Mouse (Mus musculus) hindbrain, embryonic 12.5 days (tissue): ENCODE measurements around the gene Vmac. TPM values are rescaled to one million over a fixed set of nuclear protein-coding genes. Genes with fewer than 3 reads are reported as not detected.

Source experiments
- ATAC-seq: fragments of 200-750 bp; cut with Nextera tagmentation; 2 replicates; pipeline ENCODE4 v1.8.0; 2017; ENCODE audit warnings: moderate TSS enrichment; ENCODE audit not compliant: low FRiP score
- H3K27ac ChIP-seq: fragments of 300-500 bp; sonication (generic); 2 replicates; pipeline ENCODE4 v1.5.1; 2016; ENCODE audit warnings: mild to moderate bottlenecking
- H3K27me3 ChIP-seq: fragments of 300-500 bp; sonication (generic); 2 replicates; pipeline ENCODE4 v1.6.1; 2016; ENCODE audit warnings: mild to moderate bottlenecking
- H3K36me3 ChIP-seq: fragments of 300-500 bp; sonication (generic); 2 replicates; pipeline ENCODE4 v1.6.1; 2016; ENCODE audit warnings: mild to moderate bottlenecking
- H3K4me1 ChIP-seq: fragments of 300-500 bp; sonication (generic); 2 replicates; pipeline ENCODE4 v1.6.1; 2016
- H3K4me2 ChIP-seq: fragments of 300-500 bp; sonication (generic); replicated peaks from 2 replicates; pipeline ENCODE4 v1.6.1; 2016; ENCODE audit warnings: mild to moderate bottlenecking
- H3K4me3 ChIP-seq: fragments of 300-500 bp; sonication (generic); 2 replicates; pipeline ENCODE4 v1.5.1; 2016; ENCODE audit warnings: mild to moderate bottlenecking
- H3K9ac ChIP-seq: fragments of 300-500 bp; sonication (generic); 2 replicates; pipeline ENCODE4 v1.6.1; 2016; ENCODE audit warnings: mild to moderate bottlenecking, moderate library complexity
- H3K9me3 ChIP-seq: fragments of 300-500 bp; sonication (generic); replicated peaks from 2 replicates; pipeline ENCODE4 v1.6.1; 2016; ENCODE audit warnings: mild to moderate bottlenecking
- WGBS: fragments of 180-500 bp; shearing (Covaris S2); methylation state at CpG from one replicate; pipeline ENCODE4 v1.1.7; 2016; 5-methylcytosine and 5-hydroxymethylcytosine counted together
- polyA plus RNA-seq: library from polyadenylated mRNA; unstranded; fragments of >200 nt; fragmentation: Nextera tagmentation; extraction: Ambion mirVana; gene quantifications from 2 replicates; pipeline ENCODE4 v1.2.1, GENCODE M21; 2016

Vmac gene
- polyA plus RNA-seq, 1 experiment from 2014 or later, result 15.3 TPM

DNA sequence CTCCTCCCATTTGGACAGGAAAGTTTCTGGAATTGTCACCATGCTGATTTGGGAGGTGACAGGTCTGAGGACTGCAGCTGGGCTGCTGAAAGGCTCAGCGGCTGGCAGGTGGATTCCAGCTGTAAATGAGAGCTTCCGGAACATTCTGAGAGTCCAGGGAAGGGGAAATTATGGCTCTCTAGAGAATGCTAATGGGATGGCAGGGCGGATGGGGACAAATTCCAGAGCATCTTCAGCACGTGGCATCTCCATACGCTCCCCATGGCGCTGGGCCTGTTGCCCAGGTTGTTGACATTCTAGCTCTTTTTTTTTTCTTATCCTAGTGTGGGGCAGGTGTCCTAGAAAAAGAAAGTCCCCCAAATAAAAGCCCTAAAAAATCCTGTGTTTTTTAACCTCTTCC lies 11.3 kb upstream of the Vmac start:
- peaks cover 22% of the 10 kb centered on the region; the same call in 1 of the 2 replicates for H3K4me1 ChIP-seq
- H3K27me3 ChIP-seq, result no peaks in the 10 kb centered on the region
- H3K4me3 ChIP-seq, result no peak overlapping the region
- no peak overlapping the region for H3K27ac ChIP-seq
- H3K36me3 ChIP-seq, result peaks cover 12% of the 10 kb centered on the region
- H3K4me2 ChIP-seq, result no peak overlapping the region
- 56% methylated on average over 6 of the region's 6 CpGs for WGBS
- H3K9me3 ChIP-seq, result 0 out of 2 replicates have a peak, but pooled peaks cover 4% of the 10 kb centered on the region
- no peak overlapping the region for H3K9ac ChIP-seq
- no peak for ATAC-seq

DNA sequence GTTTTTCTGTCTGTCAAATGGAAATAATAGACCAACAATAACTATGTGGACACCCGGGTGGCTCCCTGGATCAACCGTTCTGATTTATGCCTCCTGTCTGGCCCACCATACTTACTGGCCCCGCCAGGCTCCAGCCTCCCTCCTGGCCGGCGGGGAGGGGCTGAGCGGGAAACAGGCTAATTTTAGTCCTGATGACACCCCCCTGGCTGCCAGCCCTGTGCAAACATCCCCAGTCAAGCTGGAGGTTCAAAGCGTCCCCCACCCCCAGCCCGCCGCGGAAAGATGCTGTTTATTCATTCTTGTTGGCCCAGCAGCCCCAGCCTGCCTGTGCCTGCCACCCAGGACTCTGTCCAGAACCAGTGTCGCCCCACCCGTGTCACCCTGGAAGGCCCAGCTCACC lies 10.3 kb upstream of the Vmac start:
- no peak overlapping the region for H3K9ac ChIP-seq
- 23% methylated on average over 12 of the region's 12 CpGs for WGBS
- H3K4me3 ChIP-seq, result no peak overlapping the region
- 0 out of 2 replicates have a peak, but pooled peaks cover 4% of the 10 kb centered on the region for H3K9me3 ChIP-seq
- peaks cover 23% of the 10 kb centered on the region for H3K36me3 ChIP-seq
- no peak for ATAC-seq
- no peaks in the 10 kb centered on the region for H3K27me3 ChIP-seq
- H3K27ac ChIP-seq, result no peak overlapping the region
- H3K4me1 ChIP-seq, result peaks cover 22% of the 10 kb centered on the region; the same call in 1 of the 2 replicates
- H3K4me2 ChIP-seq, result no peak overlapping the region; the same call in 1 of the 2 replicates

DNA sequence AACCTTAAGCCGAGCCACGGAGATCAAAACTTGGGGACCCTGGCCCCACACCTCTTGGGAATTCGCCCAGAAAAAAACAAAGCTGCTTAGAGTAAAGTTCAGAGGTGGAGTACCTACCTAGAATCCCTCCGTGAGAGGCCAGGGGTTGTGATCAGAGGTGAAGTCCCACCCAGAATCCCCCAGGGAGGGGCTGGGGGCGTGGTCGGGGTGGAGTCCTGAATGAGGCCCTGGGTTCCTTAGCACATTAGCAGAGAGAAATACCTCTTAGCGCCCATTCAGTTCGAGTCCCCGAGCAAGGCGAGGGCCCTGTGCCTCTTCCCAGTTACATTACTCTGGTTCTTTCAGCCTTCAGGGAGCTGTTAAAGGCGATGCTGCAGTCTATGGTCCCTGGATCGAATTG lies 9.8 kb upstream of the Vmac start:
- Histone ChIP-seq H3K36me3 (peaks cover 27% of the 10 kb centered on the region), H3K4me3 (no peak overlapping the region), H3K9ac (no peak overlapping the region), H3K4me2 (no peak overlapping the region), H3K27me3 (no peaks in the 10 kb centered on the region), H3K4me1 (peaks cover 22% of the 10 kb centered on the region; the same call in 1 of the 2 replicates), H3K9me3 (0 out of 2 replicates have a peak, but pooled peaks cover 4% of the 10 kb centered on the region), H3K27ac (no peak overlapping the region)
- no peak for ATAC-seq
- WGBS, result 15% methylated on average over 12 of the region's 12 CpGs

DNA sequence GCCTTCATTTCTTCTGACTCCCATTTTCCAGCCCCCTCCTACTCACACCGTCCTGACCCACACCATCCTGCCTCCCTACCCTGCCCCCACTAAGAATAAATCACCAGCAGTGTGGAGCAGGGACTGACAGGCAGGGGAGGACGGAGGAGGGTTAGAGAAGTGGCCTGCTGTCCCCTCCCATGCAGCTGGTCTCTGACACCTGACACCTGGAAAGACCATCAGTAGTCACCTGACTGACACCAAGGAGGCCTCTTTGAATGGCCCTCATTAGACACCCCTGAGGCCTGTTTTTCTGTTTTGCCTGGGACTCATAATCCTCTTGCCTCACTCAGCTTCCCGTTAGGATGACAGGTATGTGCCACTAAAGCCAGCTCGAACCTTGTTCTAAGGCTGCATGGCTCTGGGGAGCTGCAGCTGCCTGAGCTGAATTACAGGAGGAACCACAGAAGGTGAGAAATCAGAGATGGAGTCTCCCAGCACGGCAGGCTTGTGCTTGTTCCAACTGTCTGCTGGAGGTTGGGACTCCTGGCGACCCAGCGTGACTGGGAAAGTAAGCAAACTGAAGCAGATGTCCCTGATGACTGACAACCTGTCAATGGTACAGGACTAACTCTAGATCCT lies 9.3 kb upstream of the Vmac start:
- Histone ChIP-seq H3K9ac (0 out of 2 replicates have a peak overlapping the region, but pooled peaks have one; percentile 43), H3K4me2 (no peak overlapping the region), H3K9me3 (0 out of 2 replicates have a peak, but pooled peaks cover 4% of the 10 kb centered on the region), H3K36me3 (peaks cover 32% of the 10 kb centered on the region), H3K4me1 (peaks cover 22% of the 10 kb centered on the region; the same call in 1 of the 2 replicates), H3K4me3 (no peak overlapping the region), H3K27ac (no peak overlapping the region; the same call in 1 of the 2 replicates), H3K27me3 (no peaks in the 10 kb centered on the region)
- ATAC-seq, result 0 out of 2 replicates have a peak, but pooled peaks have one; percentile 23
- 15% methylated on average over 7 of the region's 7 CpGs for WGBS

DNA sequence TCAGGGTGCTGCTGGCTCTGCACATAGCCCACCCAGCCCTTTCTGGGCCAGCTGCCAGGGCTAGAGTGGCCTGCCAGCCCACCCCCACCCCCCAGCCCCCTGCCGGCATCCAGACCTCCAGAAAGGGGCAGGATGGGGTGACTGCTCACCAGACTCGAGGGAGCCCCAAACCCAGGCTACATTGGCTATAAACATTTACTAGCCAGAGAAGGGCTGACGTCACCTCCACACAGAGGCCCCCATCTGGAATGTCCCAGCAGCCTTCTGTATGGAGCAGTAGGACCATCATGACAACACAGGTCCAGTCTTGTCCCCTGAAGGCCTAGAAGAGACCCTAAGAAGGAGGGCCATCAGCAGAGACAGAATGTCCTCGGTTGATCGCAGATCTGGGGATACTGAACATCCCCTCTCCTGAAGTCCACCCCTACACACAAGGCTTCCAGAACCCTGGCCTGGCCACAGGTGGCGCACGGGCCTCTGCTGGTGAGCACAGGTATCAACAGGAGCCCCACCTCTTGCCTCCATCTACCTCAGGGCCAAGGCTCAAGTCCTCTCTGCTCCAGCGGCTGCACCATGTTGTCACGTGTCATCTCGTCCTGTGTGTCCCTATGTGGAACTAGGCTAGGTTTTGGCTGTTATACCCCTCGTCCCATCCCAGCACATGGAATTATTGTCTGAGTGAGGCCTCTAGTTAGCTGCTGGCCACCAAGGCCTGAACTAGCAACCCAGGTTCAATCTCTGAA lies 5.8 kb upstream of the Vmac start:
- Histone ChIP-seq H3K4me1 (peaks cover 28% of the 10 kb centered on the region), H3K36me3 (peaks cover 46% of the 10 kb centered on the region), H3K9me3 (0 out of 2 replicates have a peak, but pooled peaks cover 4% of the 10 kb centered on the region), H3K4me2 (no peak overlapping the region), H3K9ac (no peak overlapping the region), H3K27me3 (no peaks in the 10 kb centered on the region), H3K27ac (no peak overlapping the region), H3K4me3 (no peak overlapping the region)
- WGBS, result 85% methylated on average over 11 of the region's 11 CpGs
- ATAC-seq, result no peak

DNA sequence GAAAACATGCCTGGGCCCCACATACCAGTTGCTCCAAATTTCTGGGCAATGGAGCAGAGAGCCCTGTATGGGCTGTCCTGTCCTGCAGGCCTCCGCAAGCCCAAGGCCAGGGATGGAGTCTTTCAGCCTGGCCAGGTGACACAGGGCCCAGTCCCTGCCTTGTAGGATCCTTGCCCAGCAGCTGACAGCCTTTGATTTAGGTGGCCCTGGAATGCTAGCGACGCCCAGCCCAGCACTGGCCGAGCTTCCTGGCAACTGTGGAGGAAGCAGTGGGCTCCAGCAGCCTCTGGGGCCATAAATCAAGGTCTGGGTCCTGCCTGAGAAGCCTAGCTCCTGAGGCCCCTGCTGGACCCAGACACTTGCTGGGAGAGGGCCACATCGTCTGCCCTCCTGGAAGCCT lies 4.6 kb upstream of the Vmac start:
- 0 out of 2 replicates have a peak, but pooled peaks cover 4% of the 10 kb centered on the region for H3K9me3 ChIP-seq
- H3K36me3 ChIP-seq, result peaks cover 46% of the 10 kb centered on the region
- no peak for ATAC-seq
- no peaks in the 10 kb centered on the region for H3K27me3 ChIP-seq
- no peak overlapping the region for H3K27ac ChIP-seq
- H3K4me2 ChIP-seq, result no peak overlapping the region
- H3K4me1 ChIP-seq, result peaks cover 25% of the 10 kb centered on the region
- 93% methylated on average over 5 of the region's 5 CpGs for WGBS
- no peak overlapping the region; the same call in 1 of the 2 replicates for H3K9ac ChIP-seq
- H3K4me3 ChIP-seq, result no peak overlapping the region

DNA sequence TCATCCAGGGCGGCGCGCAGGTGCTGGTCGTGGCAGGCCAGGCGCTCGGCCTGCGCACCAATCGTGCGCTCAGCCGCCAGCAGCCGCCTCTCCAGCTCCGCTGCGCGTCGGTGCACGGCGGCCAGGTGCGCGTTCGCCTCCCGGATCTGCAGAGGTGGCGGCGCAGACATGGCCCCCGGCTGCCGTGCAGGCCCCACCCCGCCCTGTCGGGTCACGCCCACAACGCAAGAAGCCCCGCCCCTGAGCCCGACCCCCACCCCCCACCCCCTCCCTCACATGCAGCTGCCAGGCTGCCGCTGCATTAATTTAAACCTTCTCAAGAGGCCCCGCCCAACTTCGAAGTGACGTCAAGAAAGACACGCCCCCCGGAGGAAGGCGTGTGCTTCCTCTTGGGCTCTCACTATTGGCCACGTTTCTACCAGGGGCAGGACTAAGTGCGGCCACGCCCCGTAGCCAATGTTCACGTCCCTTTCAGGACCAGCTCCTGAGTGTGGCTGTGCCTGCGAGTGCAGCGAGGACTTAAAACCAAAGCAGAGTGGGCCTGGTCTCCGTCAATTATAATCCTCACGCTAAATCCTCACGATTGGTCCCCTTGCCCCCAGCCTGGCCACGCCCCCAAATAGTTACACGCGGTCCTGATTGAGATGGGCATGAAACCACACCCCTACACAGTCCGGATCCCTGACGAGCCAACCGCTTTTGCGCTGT lies 1.0 kb downstream of the Vmac start:
- ATAC-seq, result peak; percentile 95
- 2% methylated on average over 52 of the region's 55 CpGs for WGBS
- H3K27ac ChIP-seq, result peak overlapping the region; percentile 86
- H3K4me3 ChIP-seq, result peak overlapping the region; percentile 74
- H3K4me1 ChIP-seq, result peaks cover 31% of the 10 kb centered on the region
- peak overlapping the region; percentile 84 for H3K9ac ChIP-seq
- H3K27me3 ChIP-seq, result no peaks in the 10 kb centered on the region
- no peaks in the 10 kb centered on the region for H3K9me3 ChIP-seq
- H3K36me3 ChIP-seq, result peaks cover 22% of the 10 kb centered on the region
- peak overlapping the region; percentile 64 for H3K4me2 ChIP-seq

DNA sequence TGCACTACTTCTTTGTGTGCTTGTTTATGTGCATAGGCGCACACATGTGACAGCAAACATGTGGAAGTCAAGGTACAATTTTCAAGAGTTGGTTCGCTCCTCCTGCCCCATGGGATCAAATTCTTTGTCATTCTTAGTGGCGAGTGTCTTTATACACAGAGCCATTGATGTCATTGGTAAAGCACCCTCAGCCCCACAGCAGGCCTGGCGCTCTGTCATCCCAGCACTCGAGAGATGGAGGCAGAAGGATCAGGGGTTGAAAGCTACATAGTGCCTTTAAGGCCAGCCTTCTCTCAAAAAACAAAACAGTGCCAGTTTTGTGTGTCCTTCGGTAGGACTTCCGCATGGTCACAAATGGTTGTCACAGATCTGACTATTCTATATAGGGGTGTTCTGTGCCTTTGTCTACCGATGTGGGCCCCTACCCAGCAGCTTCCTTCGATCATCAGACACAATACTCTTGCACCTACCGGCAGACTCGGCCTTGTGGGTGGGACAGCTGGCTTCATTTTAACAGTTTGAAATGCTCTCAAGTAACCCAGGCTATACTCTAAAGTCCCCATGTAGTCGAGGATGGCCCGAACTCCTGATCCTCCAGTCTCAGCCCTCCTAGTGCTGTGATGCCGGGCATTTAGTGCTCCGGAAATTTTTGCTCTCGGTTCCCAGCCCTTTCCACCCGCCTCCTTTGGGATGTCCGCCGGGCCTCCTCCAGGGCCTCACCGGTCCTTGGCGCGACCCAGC lies 1.7 kb downstream of the Vmac start:
- 25% methylated on average over 22 of the region's 22 CpGs for whole genome bisulfite sequencing
- peak overlapping the region; percentile 86 for H3K27ac ChIP-seq
- peak; percentile 1 for ATAC-seq
- H3K4me1 ChIP-seq, result peaks cover 31% of the 10 kb centered on the region
- peaks cover 22% of the 10 kb centered on the region for H3K36me3 ChIP-seq
- H3K4me2 ChIP-seq, result peak overlapping the region; percentile 64
- H3K9ac ChIP-seq, result peak overlapping the region; percentile 84
- H3K9me3 ChIP-seq, result no peaks in the 10 kb centered on the region
- peak overlapping the region; percentile 74 for H3K4me3 ChIP-seq
- no peaks in the 10 kb centered on the region for H3K27me3 ChIP-seq

DNA sequence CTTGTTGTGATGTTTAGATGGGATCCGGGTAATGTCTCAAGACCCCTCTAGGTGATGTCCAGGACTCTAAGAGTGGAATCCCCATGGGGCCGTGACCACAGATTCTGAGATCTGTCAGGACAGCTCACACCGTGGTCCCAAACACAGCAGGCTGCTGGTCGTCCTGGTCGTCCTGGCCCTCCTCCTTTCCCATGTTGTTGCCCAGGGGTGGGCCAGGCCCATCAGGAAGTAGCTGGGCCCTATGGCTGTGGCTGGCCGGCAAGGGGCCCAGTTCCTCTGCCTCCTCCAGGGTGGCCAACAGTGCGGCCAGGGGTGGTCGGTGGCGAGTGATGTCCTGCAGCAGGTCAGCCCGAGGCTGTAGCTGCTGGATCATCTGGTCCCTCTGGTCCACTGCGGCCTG lies 2.5 kb downstream of the Vmac start:
- no peaks in the 10 kb centered on the region for H3K27me3 ChIP-seq
- no peak overlapping the region for H3K27ac ChIP-seq
- peaks cover 31% of the 10 kb centered on the region for H3K4me1 ChIP-seq
- H3K9ac ChIP-seq, result 0 out of 2 replicates have a peak overlapping the region, but pooled peaks have one; percentile 84
- 60% methylated on average over 11 of the region's 11 CpGs for WGBS
- peak overlapping the region; percentile 64 for H3K4me2 ChIP-seq
- H3K4me3 ChIP-seq, result peak overlapping the region; percentile 74; the same call in 1 of the 2 replicates
- H3K36me3 ChIP-seq, result peaks cover 26% of the 10 kb centered on the region
- H3K9me3 ChIP-seq, result no peaks in the 10 kb centered on the region
- no peak for ATAC-seq

DNA sequence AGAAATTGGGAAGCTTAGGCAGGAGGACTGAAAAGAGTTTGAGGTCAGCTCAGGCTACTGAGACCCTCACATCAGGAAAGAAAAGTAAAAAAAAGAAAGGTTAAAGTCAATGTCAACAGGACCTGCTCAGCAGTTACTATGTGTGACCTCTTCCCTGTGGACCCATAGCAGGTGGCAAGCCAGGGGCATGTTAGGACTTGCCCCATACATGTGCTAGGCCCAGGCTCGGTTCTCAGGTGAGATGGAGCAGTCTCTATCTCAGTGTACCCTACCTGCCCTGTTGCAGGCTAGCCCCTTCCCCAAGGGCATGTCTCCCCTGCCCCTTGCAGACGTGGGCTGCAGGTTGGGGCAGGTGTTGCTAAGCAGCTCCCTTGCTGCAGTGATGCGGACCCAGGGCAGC lies 8.1 kb downstream of the Vmac start:
- no peaks in the 10 kb centered on the region for H3K4me1 ChIP-seq
- no peak overlapping the region for H3K4me2 ChIP-seq
- H3K27me3 ChIP-seq, result no peaks in the 10 kb centered on the region
- H3K36me3 ChIP-seq, result peaks cover 81% of the 10 kb centered on the region
- H3K9me3 ChIP-seq, result no peaks in the 10 kb centered on the region
- 95% methylated on average over 3 of the region's 3 CpGs for WGBS
- H3K27ac ChIP-seq, result no peak overlapping the region
- ATAC-seq, result no peak
- no peak overlapping the region for H3K9ac ChIP-seq
- no peak overlapping the region for H3K4me3 ChIP-seq

DNA sequence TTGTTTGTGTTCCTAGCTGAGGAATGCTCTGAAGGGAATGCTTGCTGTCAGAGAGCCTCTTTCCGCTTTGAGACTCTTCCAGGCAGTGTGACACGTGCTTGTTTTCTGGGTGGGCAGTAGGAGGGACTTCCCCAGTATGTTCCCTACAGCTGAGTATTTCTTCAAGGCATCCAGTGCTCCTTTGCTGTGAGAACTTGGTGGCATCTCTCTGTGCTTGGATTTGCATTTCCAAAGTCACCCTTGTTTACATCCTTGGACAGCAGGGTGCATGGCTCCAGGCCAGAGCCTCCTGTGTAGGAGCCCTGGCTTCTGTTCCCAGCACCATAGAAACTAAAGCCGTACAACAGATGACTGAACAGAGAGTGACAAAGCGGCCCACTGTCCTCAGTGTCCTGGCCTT lies 9.1 kb downstream of the Vmac start:
- 90% methylated on average over 4 of the region's 4 CpGs for WGBS
- no peak for ATAC-seq

More for the DNA sequence above, 9.1 kb downstream of the Vmac start:
- Histone ChIP-seq H3K4me2 (no peak overlapping the region), H3K9me3 (no peaks in the 10 kb centered on the region), H3K27me3 (no peaks in the 10 kb centered on the region), H3K36me3 (peaks cover 90% of the 10 kb centered on the region), H3K27ac (no peak overlapping the region), H3K4me3 (no peak overlapping the region), H3K9ac (no peak overlapping the region), H3K4me1 (no peaks in the 10 kb centered on the region)
